In genomic region chr6:118122767-118123166, GRCm38 (mm10) we compare ENCODE assay signal across 19 mouse cellular contexts.
"Had no signal": no experiment of that assay in that cellular context is flagged by ENCODE, and none has a peak within 500 bp of the region (broad histone marks: within the 10 kb centered on the region; RNA-seq: fewer than 3 reads in every experiment).

No protein-coding gene starts in this region.

- DNase-seq: kidney, adult 18-20 months; kidney, adult 9 months; kidney, postnatal 14 days; kidney, postnatal 4 days; layer of hippocampus, adult 9-11 months; liver; lung, embryonic 14.5 days; lung, postnatal 10 days; thymus, adult 2 months; thymus, postnatal 14 days; thymus, postnatal 4 days had no signal

- H3K4me3 ChIP-seq: limb, embryonic 10.5 days; limb, embryonic 13.5 days; liver, embryonic 12.5 days; liver, embryonic 15.5 days; megakaryocyte, embryonic 14.5 days; midbrain, embryonic 10.5 days; midbrain, embryonic 13.5 days had no signal

- H3K27ac ChIP-seq: limb, embryonic 10.5 days; limb, embryonic 13.5 days; liver, embryonic 12.5 days; liver, embryonic 15.5 days; midbrain, embryonic 10.5 days; midbrain, embryonic 13.5 days; stomach, postnatal 0 days had no signal
